Mouse (Mus musculus) olfactory bulb, adult 2 months (tissue): ENCODE measurements around the gene Resf1. TPM values are rescaled to one million over a fixed set of nuclear protein-coding genes. Genes with fewer than 3 reads are reported as not detected.

Source experiments
- H3K27ac ChIP-seq: fragments of 200-500 bp; 2 replicates; pipeline ENCODE4 v1.5.1; 2012; ENCODE audit warnings: low read depth, low read length; ENCODE audit not compliant: insufficient read depth
- H3K4me1 ChIP-seq: fragments of 200-500 bp; 2 replicates; pipeline ENCODE4 v1.6.1; 2012; ENCODE audit warnings: low read length; ENCODE audit not compliant: control insufficient read depth, insufficient read depth
- H3K4me3 ChIP-seq: fragments of 200-500 bp; 2 replicates; pipeline ENCODE4 v1.5.1; 2012; ENCODE audit warnings: mild to moderate bottlenecking, low read depth, low read length, moderate library complexity; ENCODE audit not compliant: insufficient read depth
- CTCF ChIP-seq: fragments of 200-500 bp; IDR thresholded peaks from 2 replicates; pipeline ENCODE4 v1.5.1; 2012; ENCODE audit warnings: low read depth, mild to moderate bottlenecking, low read length, moderate library complexity; ENCODE audit not compliant: insufficient read depth
- POLR2A ChIP-seq: fragments of 200-500 bp; IDR thresholded peaks from 2 replicates; pipeline ENCODE4 v1.6.1; 2012; ENCODE audit warnings: mild to moderate bottlenecking, low read depth, low read length, moderate library complexity; ENCODE audit not compliant: insufficient read depth
- WGBS: fragments of 180-500 bp; shearing (Covaris S2); methylation state at CpG from one replicate; pipeline ENCODE4 v1.1.7; 2018; 5-methylcytosine and 5-hydroxymethylcytosine counted together
- polyA plus RNA-seq: library from polyadenylated mRNA; stranded (reverse); fragments of >200 nt; gene quantifications from 2 replicates; pipeline ENCODE4 v1.2.4, GENCODE M21; 2012; ENCODE audit warnings: low replicate concordance; ENCODE audit not compliant: missing spikeins, insufficient read depth, insufficient read length

Resf1 gene
- polyA plus RNA-seq, 1 experiment, result not detected

DNA sequence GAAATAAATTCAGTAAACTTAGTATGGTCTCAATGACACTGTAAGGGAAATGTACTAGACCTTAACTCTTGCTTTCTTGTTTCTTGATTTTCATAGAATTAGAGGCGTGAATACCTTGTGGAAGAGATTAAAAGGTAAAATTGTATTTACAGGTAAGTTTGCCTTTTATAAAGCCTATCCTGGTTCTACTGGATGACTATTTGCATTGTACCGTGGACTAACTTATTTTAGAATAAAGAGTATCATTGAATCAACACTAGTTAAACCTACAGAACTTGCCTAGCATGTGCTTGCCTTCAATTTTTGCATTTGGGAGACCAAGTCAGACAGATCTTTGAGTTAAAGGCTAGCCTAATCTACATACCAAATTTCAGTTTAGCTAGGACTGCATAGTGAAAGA lies 1.0 kb downstream of the Resf1 start:
- no peak overlapping the region for H3K4me3 ChIP-seq
- WGBS, result 36% methylated on average over 2 of the region's 2 CpGs
- TF ChIP-seq CTCF (no peak), POLR2A (no peak)
- H3K27ac ChIP-seq, result no peak overlapping the region
- H3K4me1 ChIP-seq, result 0 out of 2 replicates have a peak, but pooled peaks cover 2% of the 10 kb centered on the region

DNA sequence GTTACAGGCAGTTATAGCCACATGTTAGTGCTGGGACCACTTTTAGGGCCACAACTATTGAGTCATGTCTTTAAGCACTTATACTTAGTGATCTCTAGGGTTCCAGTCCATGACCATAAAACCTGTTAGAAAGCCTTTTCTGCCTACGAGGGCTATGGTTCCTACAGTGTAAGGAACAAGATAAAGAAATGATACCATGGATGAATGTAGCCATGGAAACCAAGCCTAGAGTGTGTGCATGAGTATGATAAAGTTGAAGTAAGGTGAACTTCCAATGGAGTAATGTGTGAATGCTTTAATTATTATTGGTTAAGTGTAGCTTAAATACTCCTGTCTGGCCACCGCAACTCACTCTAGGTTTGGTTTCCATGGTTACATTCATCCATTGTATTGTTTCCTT lies 1.8 kb downstream of the Resf1 start:
- no peak overlapping the region for H3K27ac ChIP-seq
- TF ChIP-seq POLR2A (no peak), CTCF (no peak)
- WGBS, result 53% methylated on average over 2 of the region's 2 CpGs
- no peak overlapping the region for H3K4me3 ChIP-seq
- 0 out of 2 replicates have a peak, but pooled peaks cover 2% of the 10 kb centered on the region for H3K4me1 ChIP-seq

DNA sequence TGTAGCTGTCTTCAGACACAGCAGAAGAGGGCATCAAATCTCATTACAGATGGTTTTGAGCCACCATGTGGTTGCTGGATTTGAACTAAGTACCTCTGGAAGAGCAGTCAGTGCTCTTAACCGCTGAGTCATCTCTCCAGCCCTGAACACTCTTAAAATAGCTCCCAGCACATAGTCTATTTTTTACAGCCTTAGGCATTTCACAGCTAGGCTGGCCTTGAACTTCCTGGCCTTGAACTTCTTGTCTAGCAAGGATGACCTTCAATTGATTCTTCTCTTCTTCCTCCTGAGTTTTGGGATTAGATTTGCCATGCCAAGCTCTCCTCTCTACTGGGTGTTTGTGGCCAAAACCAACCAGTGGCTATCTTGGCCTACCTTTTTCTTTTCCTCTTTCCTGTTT lies 2.6 kb downstream of the Resf1 start:
- Histone ChIP-seq H3K4me3 (no peak overlapping the region), H3K4me1 (0 out of 2 replicates have a peak, but pooled peaks cover 2% of the 10 kb centered on the region), H3K27ac (no peak overlapping the region)
- no peak for TF ChIP-seq POLR2A
- no peak for TF ChIP-seq CTCF
- 66% methylated on average over 1 of the region's 1 CpGs for WGBS

GRCm38 (mm10) chr6:149312221-149312620 lies 3.0 kb downstream of the Resf1 start:
- WGBS, result 33% methylated on average over 1 of the region's 1 CpGs
- H3K27ac ChIP-seq, result no peak overlapping the region
- TF ChIP-seq POLR2A (no peak), CTCF (no peak)
- H3K4me1 ChIP-seq, result 0 out of 2 replicates have a peak, but pooled peaks cover 2% of the 10 kb centered on the region
- no peak overlapping the region for H3K4me3 ChIP-seq

DNA sequence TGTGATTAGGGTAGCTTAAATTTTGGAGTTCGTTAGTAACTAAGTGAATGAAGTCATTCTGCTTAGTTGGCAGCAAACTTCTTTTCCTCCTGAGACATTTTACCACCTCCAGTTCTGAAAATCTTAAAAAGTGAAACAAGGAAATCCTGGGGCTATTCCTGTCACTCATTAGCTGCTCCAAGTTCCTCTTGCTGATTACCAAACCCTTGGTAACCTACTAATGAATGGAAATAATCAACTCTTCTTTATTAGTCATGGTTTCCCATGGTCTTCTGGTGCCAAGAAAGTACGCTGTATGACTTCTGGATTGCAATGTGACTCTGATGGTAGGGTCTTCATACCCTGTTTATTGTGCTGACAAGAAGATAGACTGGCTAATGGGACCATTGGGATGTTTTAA lies 5.7 kb downstream of the Resf1 start:
- TF ChIP-seq POLR2A, result no peak
- no peak for TF ChIP-seq CTCF
- Histone ChIP-seq H3K4me1 (no peaks in the 10 kb centered on the region), H3K4me3 (no peak overlapping the region), H3K27ac (no peak overlapping the region)
- WGBS, result 44% methylated on average over 2 of the region's 2 CpGs

- 90% methylated on average over 4 of the region's 4 CpGs for WGBS
- TF ChIP-seq POLR2A (no peak), CTCF (no peak)
- no peaks in the 10 kb centered on the region for H3K4me1 ChIP-seq
- H3K4me3 ChIP-seq, result no peak overlapping the region
- no peak overlapping the region for H3K27ac ChIP-seq
Observed at GRCm38 (mm10) chr6:149323523-149324241, 14.5 kb downstream of the Resf1 start.

DNA sequence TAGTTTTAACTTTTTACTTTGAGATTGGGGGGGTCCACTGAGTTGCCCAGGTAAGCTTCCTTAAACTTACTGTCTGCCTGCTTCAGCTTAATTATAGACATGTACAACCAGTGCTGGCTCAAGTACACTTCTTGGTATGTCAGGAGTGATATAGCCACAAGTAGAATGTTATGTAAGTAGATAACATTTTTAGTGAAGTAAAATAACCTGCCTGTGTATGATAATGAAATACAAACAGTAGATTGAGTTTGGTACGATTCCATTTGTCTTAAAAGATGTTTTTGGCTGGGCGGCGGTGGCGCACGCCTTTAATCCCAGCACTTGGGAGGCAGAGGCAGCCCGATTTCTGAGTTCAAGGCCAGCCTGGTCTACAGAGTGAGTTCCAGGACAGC lies 15.0 kb downstream of the Resf1 start:
- WGBS, result 97% methylated on average over 6 of the region's 6 CpGs
- Histone ChIP-seq H3K4me3 (no peak overlapping the region), H3K27ac (no peak overlapping the region), H3K4me1 (no peaks in the 10 kb centered on the region)
- TF ChIP-seq POLR2A, result no peak

GRCm38 (mm10) chr6:149329071-149329470 lies 19.9 kb downstream of the Resf1 start:
- TF ChIP-seq CTCF (no peak), POLR2A (no peak)
- Histone ChIP-seq H3K4me3 (no peak overlapping the region), H3K4me1 (no peaks in the 10 kb centered on the region), H3K27ac (no peak overlapping the region)
- 93% methylated on average over 4 of the region's 4 CpGs for WGBS

DNA sequence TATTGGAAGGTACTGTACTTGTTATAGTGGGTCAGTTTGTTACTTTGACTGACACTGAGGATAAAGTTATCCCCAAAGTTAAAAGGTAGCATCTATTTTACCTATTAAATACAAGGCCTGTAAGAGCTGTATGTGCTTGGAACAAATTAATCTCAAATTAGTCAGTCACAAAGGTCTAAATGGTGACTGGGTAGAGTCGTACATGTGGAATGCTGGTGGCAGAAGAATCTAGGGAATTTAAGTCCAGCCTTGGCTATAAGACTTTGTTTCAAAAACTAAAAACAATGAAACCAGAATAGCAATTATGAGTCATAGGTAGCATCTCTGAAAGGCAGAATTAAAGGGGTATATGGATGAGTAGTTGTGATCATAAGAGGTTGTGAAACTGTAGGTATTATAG lies 21.1 kb downstream of the Resf1 start:
- no peak for TF ChIP-seq POLR2A
- no peak for TF ChIP-seq CTCF
- WGBS, result 44% methylated on average over 1 of the region's 1 CpGs

GRCm38 (mm10) chr6:149333036-149333435 lies 23.8 kb downstream of the Resf1 start:
- WGBS, result 74% methylated on average over 2 of the region's 2 CpGs
- H3K4me3 ChIP-seq, result no peak overlapping the region
- H3K27ac ChIP-seq, result no peak overlapping the region
- no peak for TF ChIP-seq CTCF
- TF ChIP-seq POLR2A, result no peak
- no peaks in the 10 kb centered on the region for H3K4me1 ChIP-seq

More for the DNA sequence above, 21.1 kb downstream of the Resf1 start:
- Histone ChIP-seq H3K27ac (no peak overlapping the region), H3K4me1 (no peaks in the 10 kb centered on the region), H3K4me3 (no peak overlapping the region)
